Mouse (Mus musculus): ENCODE data around the gene Ipo9.

GRCm38 (mm10) chr1:135341947-135342346 lies 88.4 kb downstream of the Ipo9 start:
- TF ChIP-seq POLR2A (IDR thresholded peaks at IDR 0.05; ENCODE audit: low read depth, low read length) = no peak
- TF ChIP-seq CTCF (IDR thresholded peaks at IDR 0.05; ENCODE audit: borderline replicate concordance, insufficient read depth, low read length) = no peak

Measured in embryonic fibroblast, embryonic 13.5 days (primary cell).